Mouse (Mus musculus) brain, adult 2 months (tissue): Measurements from ENCODE around the gene Acvr1c.

Experiments used
- DNase-seq: peaks from one replicate; pipeline ENCODE4 v3.0.0; 2011; ENCODE audit warnings: low read depth, low spot score

Acvr1c gene

GRCm38 (mm10) chr2:58357414-58358131 is at the start of gene Acvr1c:
TSS of gene Acvr1c (minus strand) at chr2:58357895.
- DNase-seq = peak; percentile 62

GRCm38 (mm10) chr2:58403481-58403880 is 45.8 kb upstream of the Acvr1c start:
- no peak for DNase-seq

- DNase-seq = peak; percentile 18
These were observed 30.9 kb upstream of the Acvr1c start for GRCm38 (mm10) chr2:58388601-58389000.

GRCm38 (mm10) chr2:58380020-58380419 is 22.3 kb upstream of the Acvr1c start:
- no peak for DNase-seq

- no peak for DNase-seq
These were observed 21.8 kb upstream of the Acvr1c start for GRCm38 (mm10) chr2:58379475-58379874.

- no peak for DNase-seq
These were observed 19.9 kb upstream of the Acvr1c start for GRCm38 (mm10) chr2:58377417-58378130.

- no peak for DNase-seq
These were observed 8.5 kb upstream of the Acvr1c start for GRCm38 (mm10) chr2:58366196-58366595.

- DNase-seq = no peak
These were observed 3.8 kb upstream of the Acvr1c start for GRCm38 (mm10) chr2:58361361-58362046.

GRCm38 (mm10) chr2:58358132-58358460 is 401 bp upstream of the Acvr1c start:
- DNase-seq = no peak

GRCm38 (mm10) chr2:58357068-58357413 is 654 bp downstream of the Acvr1c start:
- peak; percentile 54 for DNase-seq

- DNase-seq = no peak
These were observed 3.3 kb downstream of the Acvr1c start for GRCm38 (mm10) chr2:58354389-58354788.

- no peak for DNase-seq
These were observed 4.8 kb downstream of the Acvr1c start for GRCm38 (mm10) chr2:58352846-58353245.

- DNase-seq = peak; percentile 48
These were observed 7.0 kb downstream of the Acvr1c start for GRCm38 (mm10) chr2:58350657-58351056.

- DNase-seq = no peak
These were observed 21.0 kb downstream of the Acvr1c start for GRCm38 (mm10) chr2:58336730-58337129.

GRCm38 (mm10) chr2:58329589-58329988 is 28.1 kb downstream of the Acvr1c start:
- DNase-seq = no peak

- peak; percentile 77 for DNase-seq
These were observed 33.4 kb downstream of the Acvr1c start for GRCm38 (mm10) chr2:58324118-58324901.

GRCm38 (mm10) chr2:58323274-58323673 is 34.4 kb downstream of the Acvr1c start:
- DNase-seq = no peak

GRCm38 (mm10) chr2:58316186-58316585 is 41.5 kb downstream of the Acvr1c start:
- peak; percentile 28 for DNase-seq

- DNase-seq = no peak
These were observed 48.0 kb downstream of the Acvr1c start for GRCm38 (mm10) chr2:58309695-58310094.

- DNase-seq = no peak
These were observed 53.2 kb downstream of the Acvr1c start for GRCm38 (mm10) chr2:58304450-58304849.

GRCm38 (mm10) chr2:58289759-58290431 is 67.8 kb downstream of the Acvr1c start:
- DNase-seq = no peak
